In the genomic region with DNA sequence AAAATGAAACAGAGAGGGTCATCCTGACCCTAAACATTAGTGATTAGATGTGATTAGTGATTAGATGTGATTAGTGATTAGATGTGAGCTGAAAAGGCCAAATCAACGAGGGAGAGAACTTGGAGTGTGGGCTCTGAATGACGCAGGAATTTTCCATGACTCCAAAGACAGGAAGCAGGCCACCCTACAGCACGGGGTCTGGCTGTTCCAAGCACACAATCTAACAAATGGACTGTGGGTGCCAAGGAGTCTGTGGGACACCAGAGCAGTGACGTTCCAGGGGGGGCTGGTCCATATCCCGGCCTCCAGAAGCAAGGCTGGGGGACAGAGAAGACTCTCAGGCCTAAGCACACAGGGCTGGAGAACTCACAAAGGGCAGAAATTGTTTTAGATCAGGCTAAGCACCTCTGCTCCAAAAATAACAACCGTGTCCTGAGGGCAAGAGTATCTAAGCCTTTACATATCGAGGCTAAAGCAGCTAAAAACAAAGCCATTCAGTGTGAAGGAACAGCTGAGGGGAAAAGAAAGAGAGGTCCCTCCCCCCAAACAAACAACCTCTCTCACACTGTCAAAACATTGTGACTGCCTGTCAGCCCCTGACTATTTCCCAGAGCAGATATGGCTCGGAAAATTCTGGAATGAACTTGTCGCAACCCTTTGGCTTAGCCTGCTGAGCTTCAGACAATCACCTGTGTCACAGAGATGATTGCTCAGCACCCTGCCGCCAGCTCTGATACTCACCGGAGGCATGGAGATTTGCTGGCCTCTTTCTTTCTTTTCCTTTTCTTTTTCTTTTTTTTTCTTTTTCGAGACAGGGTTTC, we compare ENCODE assay signal across 14 mouse cellular contexts. TPM values are rescaled to one million over a fixed set of nuclear protein-coding genes. Genes with fewer than 3 reads are reported as not detected.
A peak's percentile ranks its signal among the peaks of the same experiment; 100 is the strongest.
DNase-seq lines count a peak whose midpoint lies in the region; ATAC-seq and TF ChIP-seq lines count a peak whose summit lies in the region.
"Had no signal": no experiment of that assay in that cellular context is flagged by ENCODE, and none has a peak within 500 bp of the region (broad histone marks: within the 10 kb centered on the region; RNA-seq: fewer than 3 reads in every experiment).

No protein-coding gene starts in this region.

- peak; percentile 34 for DNase-seq in adrenal gland, postnatal 14 days
- no peak for DNase-seq in adrenal gland, adult 18-20 months (ENCODE audit: low spot score in 2 of 2)
- peak; percentile 46 for DNase-seq in kidney, postnatal 0 days (ENCODE audit: low spot score)
- no peak for DNase-seq in kidney, adult 11 months
- DNase-seq in right cerebral cortex, adult 18-20 months, result no peak
- no peak for DNase-seq in thymus, postnatal 4 days
- no peak for DNase-seq in testis, postnatal 10 days (ENCODE audit: low spot score)
- DNase-seq: adrenal gland, adult 2 months; cerebellum, postnatal 25 days; spleen, adult 18-20 months; thymus, postnatal 36 days had no signal

- H3K9me3 ChIP-seq in kidney, postnatal 0 days (replicated peaks; ENCODE audit: low read length), result no peaks in the 10 kb centered on the region
- H3K9me3 ChIP-seq in intestine, postnatal 0 days (ENCODE audit: control insufficient read depth), result no peaks in the 10 kb centered on the region
- H3K9me3 ChIP-seq: G1E had no signal

- H3K36me3 ChIP-seq in kidney, postnatal 0 days (ENCODE audit: insufficient read depth, low read length), result no peaks in the 10 kb centered on the region
- H3K36me3 ChIP-seq in intestine, postnatal 0 days (ENCODE audit: control insufficient read depth, insufficient read depth), result no peaks in the 10 kb centered on the region
- H3K36me3 ChIP-seq: G1E had no signal

- H3K9ac ChIP-seq in kidney, postnatal 0 days (ENCODE audit: low read depth, low read length), result no peak overlapping the region
- H3K9ac ChIP-seq in intestine, postnatal 0 days (ENCODE audit: low read depth, low read length), result no peak overlapping the region

- H3K27me3 ChIP-seq in kidney, postnatal 0 days (ENCODE audit: insufficient read depth, low read length), result no peaks in the 10 kb centered on the region
- H3K27me3 ChIP-seq in intestine, postnatal 0 days (replicated peaks; ENCODE audit: control insufficient read depth, insufficient read depth, low read length), result no peaks in the 10 kb centered on the region

- 0 out of 2 replicates have a peak, but pooled peaks have one; percentile 46 for ATAC-seq in kidney, postnatal 0 days (replicated peaks; ENCODE audit: low FRiP score, low read depth)
- ATAC-seq in intestine, postnatal 0 days, result peak; percentile 38
- ATAC-seq: midbrain, embryonic 16.5 days had no signal

- 0 out of 2 replicates have a peak overlapping the region, but pooled peaks have one; percentile 6 for H3K27ac ChIP-seq in kidney, postnatal 0 days
- H3K27ac ChIP-seq in intestine, postnatal 0 days (ENCODE audit: low read depth, low read length), result 0 out of 2 replicates have a peak overlapping the region, but pooled peaks have one; percentile 35

- WGBS in kidney, postnatal 0 days, result 51% methylated on average over 12 of the region's 12 CpGs
- 54% methylated on average over 12 of the region's 12 CpGs for WGBS in intestine, postnatal 0 days

- no peak overlapping the region for H3K4me3 ChIP-seq in kidney, postnatal 0 days (replicated peaks; ENCODE audit: low read depth, low read length)
- H3K4me3 ChIP-seq in intestine, postnatal 0 days (ENCODE audit: low read depth, low read length), result no peak overlapping the region

- H3K4me2 ChIP-seq in kidney, postnatal 0 days (ENCODE audit: low read length), result no peak overlapping the region
- H3K4me2 ChIP-seq in intestine, postnatal 0 days (replicated peaks; ENCODE audit: low read depth), result no peak overlapping the region

- no peak for TF ChIP-seq CTCF in kidney, postnatal 0 days (IDR thresholded peaks at IDR 0.05; ENCODE audit: low read depth)
- TF ChIP-seq CTCF in intestine, postnatal 0 days (IDR thresholded peaks at IDR 0.05; ENCODE audit: low read depth), result no peak

- no peaks in the 10 kb centered on the region for H3K4me1 ChIP-seq in kidney, postnatal 0 days (replicated peaks; ENCODE audit: insufficient read depth, low read length)
- H3K4me1 ChIP-seq in intestine, postnatal 0 days (replicated peaks; ENCODE audit: control insufficient read depth, insufficient read depth, low read length), result no peaks in the 10 kb centered on the region

RNA-seq across cellular contexts. Expression of a gene that starts 27.4 kb away (rescaled TPM):
- 72.4 and 75.7 TPM in 2 replicates for total RNA-seq in adrenal gland, postnatal 14 days (2021)
- 10 to 100 TPM; 78.4 to 80.0 TPM for total RNA-seq in adrenal gland, adult 18-20 months (2021)
- 241 and 255 TPM in 2 replicates for polyA plus RNA-seq in kidney, postnatal 0 days (2015; fragmentation: Nextera tagmentation; extraction: Ambion mirVana)
- 141 and 143 TPM in 2 replicates for polyA plus RNA-seq in intestine, postnatal 0 days (2015; fragmentation: Nextera tagmentation; extraction: Ambion mirVana)

Comparison
In these comparisons a context has a peak if more than half of its experiments do, and no peak if none do; other contexts are left out.
1. DNase-seq: peak in adrenal gland, postnatal 14 days (single experiment) and kidney, postnatal 0 days (single experiment); none in adrenal gland, adult 18-20 months (0 of 2), kidney, adult 11 months (single experiment), right cerebral cortex, adult 18-20 months (single experiment), thymus, postnatal 4 days (single experiment) and testis, postnatal 10 days (single experiment).